Mouse (Mus musculus) olfactory bulb, adult 2 months (tissue): ENCODE measurements around the gene Ankrd50.

Experiments used
- CTCF ChIP-seq: fragments of 200-500 bp; IDR thresholded peaks from 2 replicates; pipeline ENCODE4 v1.5.1; 2012; ENCODE audit warnings: low read depth, mild to moderate bottlenecking, low read length, moderate library complexity; ENCODE audit not compliant: insufficient read depth
- POLR2A ChIP-seq: fragments of 200-500 bp; IDR thresholded peaks from 2 replicates; pipeline ENCODE4 v1.6.1; 2012; ENCODE audit warnings: mild to moderate bottlenecking, low read depth, low read length, moderate library complexity; ENCODE audit not compliant: insufficient read depth

- no peak for TF ChIP-seq CTCF
- TF ChIP-seq POLR2A, result no peak
Measured at GRCm38 (mm10) chr3:38498561-38498960, 13.9 kb upstream of the Ankrd50 start.
